Mouse (Mus musculus): ENCODE results near the gene Tsc22d4. TPM values are rescaled to one million over a fixed set of nuclear protein-coding genes. Genes with fewer than 3 reads are reported as not detected.

The Tsc22d4 gene
- polyA plus RNA-seq, 1 experiment: 497 TPM

DNA sequence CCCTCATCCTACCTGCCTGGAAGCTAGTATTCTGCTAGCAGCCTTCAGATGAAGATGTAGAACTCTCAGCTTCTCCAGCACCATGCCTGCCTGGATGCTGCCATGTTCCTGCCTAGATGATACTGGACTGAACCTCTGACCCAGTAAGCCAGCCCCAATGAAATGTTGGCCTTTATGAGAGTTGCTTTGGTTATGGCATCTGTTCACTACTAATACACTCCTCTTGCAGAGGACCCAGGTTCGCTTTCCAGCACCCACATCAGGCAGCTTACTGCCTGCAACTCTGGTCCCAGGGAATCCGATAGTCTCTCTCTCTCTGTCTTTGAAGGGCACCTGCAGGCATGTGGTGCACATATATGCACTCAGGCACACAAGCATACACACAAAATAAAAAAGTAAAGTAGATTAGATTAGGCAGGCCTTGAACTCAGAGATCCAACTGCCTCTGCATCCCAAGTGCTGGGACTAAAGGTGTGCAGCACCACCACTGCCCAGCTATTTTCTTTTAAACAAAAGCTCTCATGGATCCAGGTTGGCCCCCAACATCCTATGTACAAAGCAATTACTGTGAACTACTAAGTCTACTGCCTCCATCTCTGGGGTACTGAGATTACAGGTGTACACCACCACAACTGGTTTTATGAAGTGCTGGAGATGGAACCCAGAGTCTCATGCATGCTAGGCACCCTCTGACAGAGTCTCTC lies 30.2 kb downstream of the Tsc22d4 start:
- Histone ChIP-seq H3K27ac (ENCODE audit: insufficient read depth, low read length) (no peak overlapping the region), H3K27me3 (ENCODE audit: control insufficient read depth, insufficient read depth, low read length) (no peaks in the 10 kb centered on the region), H3K4me1 (ENCODE audit: control insufficient read depth, insufficient read depth, low read length) (no peaks in the 10 kb centered on the region), H3K4me3 (replicated peaks; ENCODE audit: insufficient read depth, low read depth, low read length) (no peak overlapping the region)
- WGBS: 91% methylated on average over 2 of the region's 2 CpGs
- TF ChIP-seq POLR2A (IDR thresholded peaks at IDR 0.05; ENCODE audit: borderline replicate concordance, insufficient read depth, low read length) (no peak), CTCF (IDR thresholded peaks at IDR 0.05; ENCODE audit: borderline replicate concordance, insufficient read depth, low read depth, low read length) (no peak)
- DNase-seq: no peak

DNA sequence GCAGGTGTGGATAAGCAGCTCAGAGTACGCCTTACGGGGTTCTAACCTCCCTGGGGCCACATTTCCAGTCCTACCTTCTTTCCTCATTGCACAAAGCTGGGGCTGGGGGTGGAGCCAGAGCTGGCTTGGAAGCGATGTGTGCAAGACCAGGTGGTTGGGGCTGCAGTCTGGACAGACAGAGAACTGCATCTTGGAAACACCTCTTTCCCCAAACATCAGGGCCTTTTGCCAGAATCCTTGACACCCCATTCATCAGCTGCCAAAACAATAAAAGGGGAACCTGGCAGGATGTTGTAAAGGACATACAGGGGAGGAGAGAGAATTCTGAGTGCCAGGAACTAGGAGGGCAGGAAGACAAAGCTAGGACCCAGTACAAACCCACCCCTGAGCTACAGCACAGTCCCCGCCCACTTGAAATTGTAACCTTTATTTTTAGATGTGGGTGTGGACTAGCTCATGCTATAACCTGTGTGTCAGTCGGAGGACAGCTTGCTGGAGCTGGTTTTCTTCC lies 30.9 kb downstream of the Tsc22d4 start:
- 35% methylated on average over 5 of the region's 5 CpGs for WGBS
- no peak for TF ChIP-seq POLR2A (IDR thresholded peaks at IDR 0.05; ENCODE audit: borderline replicate concordance, insufficient read depth, low read length)
- TF ChIP-seq CTCF (IDR thresholded peaks at IDR 0.05; ENCODE audit: borderline replicate concordance, insufficient read depth, low read depth, low read length): no peak
- Histone ChIP-seq H3K4me1 (ENCODE audit: control insufficient read depth, insufficient read depth, low read length) (no peaks in the 10 kb centered on the region), H3K4me3 (replicated peaks; ENCODE audit: insufficient read depth, low read depth, low read length) (no peak overlapping the region), H3K27me3 (ENCODE audit: control insufficient read depth, insufficient read depth, low read length) (no peaks in the 10 kb centered on the region), H3K27ac (ENCODE audit: insufficient read depth, low read length) (no peak overlapping the region)
- no peak for DNase-seq

GRCm38 (mm10) chr5:137777267-137777845 lies 31.8 kb downstream of the Tsc22d4 start:
- no peak for DNase-seq
- H3K27me3 ChIP-seq (ENCODE audit: control insufficient read depth, insufficient read depth, low read length): no peaks in the 10 kb centered on the region
- WGBS: 80% methylated on average over 7 of the region's 7 CpGs
- no peak overlapping the region for H3K4me3 ChIP-seq (replicated peaks; ENCODE audit: insufficient read depth, low read depth, low read length)
- no peak for TF ChIP-seq POLR2A (IDR thresholded peaks at IDR 0.05; ENCODE audit: borderline replicate concordance, insufficient read depth, low read length)
- TF ChIP-seq CTCF (IDR thresholded peaks at IDR 0.05; ENCODE audit: borderline replicate concordance, insufficient read depth, low read depth, low read length): no peak
- H3K27ac ChIP-seq (ENCODE audit: insufficient read depth, low read length): no peak overlapping the region
- no peaks in the 10 kb centered on the region for H3K4me1 ChIP-seq (ENCODE audit: control insufficient read depth, insufficient read depth, low read length)

DNA sequence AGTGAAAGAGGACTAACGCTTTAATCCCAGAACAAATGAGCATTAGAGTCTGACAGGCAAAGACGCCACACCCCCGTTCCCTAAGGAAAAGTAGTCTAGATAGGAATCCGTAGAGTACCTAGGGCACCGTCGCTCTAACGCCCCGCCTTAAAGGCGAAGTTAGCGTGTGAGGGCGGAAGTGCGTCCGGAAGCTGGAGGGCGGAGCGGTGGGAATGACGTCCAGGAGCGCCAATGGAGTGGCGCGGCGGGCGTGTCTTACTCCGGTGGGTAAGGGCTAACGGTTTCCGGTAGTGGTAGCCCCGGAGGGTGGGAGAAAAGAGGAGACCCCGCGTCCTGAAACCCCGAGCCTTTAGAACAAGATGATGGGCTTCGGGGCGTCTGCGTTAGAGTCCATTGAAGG lies 33.1 kb downstream of the Tsc22d4 start, which contains the start of gene Ppp1r35:
TSS of gene Ppp1r35 (plus strand) at position 215 of the 400 bp plus-strand sequence.
- TF ChIP-seq CTCF (IDR thresholded peaks at IDR 0.05; ENCODE audit: borderline replicate concordance, insufficient read depth, low read depth, low read length) (no peak), POLR2A (IDR thresholded peaks at IDR 0.05; ENCODE audit: borderline replicate concordance, insufficient read depth, low read length) (peak; percentile 41; the same call in 1 of the 2 replicates)
- DNase-seq: peak; percentile 97 to 98
- H3K27me3 ChIP-seq (ENCODE audit: control insufficient read depth, insufficient read depth, low read length): no peaks in the 10 kb centered on the region
- H3K27ac ChIP-seq (ENCODE audit: insufficient read depth, low read length): peak within 1 kb of the TSS; percentile 16
- peak within 1 kb of the TSS; percentile 77 for H3K4me3 ChIP-seq (replicated peaks; ENCODE audit: insufficient read depth, low read depth, low read length)
- under 1% methylated on average over 31 of the region's 31 CpGs for WGBS
- H3K4me1 ChIP-seq (ENCODE audit: control insufficient read depth, insufficient read depth, low read length): peaks cover 3% of the 10 kb centered on the region; the same call in 1 of the 2 replicates

DNA sequence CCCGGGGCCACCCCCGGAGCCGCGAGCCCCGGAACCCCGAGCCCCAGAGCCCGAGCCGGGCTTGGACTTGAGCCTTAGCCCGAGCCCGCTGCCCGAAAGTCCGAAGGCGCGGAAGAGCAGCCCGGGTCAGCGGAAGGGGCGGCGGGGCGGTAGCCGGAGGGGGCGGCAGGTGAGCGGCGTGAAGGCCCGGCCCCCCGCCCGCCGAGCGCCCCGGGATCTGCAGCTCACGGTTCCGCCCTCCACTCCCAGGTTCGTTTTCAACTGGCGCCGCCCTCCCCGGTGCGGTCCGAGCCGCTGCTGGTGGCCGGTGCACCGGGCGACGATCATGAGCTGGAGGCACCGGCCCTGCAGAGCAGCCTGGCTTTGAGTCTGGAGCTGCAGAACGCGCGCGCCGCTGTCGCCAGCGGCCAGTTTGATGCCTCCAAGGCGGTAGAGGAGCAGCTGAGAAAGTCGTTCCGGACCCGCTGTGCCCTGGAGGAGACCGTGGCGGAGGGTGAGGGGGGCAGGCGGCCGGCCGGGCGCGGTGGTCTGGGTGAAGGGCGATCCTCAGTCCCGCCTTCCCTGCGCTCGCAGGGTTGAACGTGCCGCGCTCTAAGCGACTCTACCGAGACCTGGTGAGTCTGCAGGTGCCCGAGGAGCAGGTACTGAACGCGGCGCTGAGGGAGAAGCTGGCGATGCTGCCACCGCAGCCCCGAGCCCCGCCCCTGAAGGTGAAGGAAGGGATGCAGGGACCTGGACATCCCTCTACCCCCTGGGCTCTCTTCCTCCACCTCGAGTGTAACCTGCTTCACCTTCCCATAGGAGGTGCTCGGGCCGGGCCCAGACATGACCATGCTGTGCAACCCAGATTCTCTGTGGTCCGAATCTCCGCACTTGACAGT lies 33.8 kb downstream of the Tsc22d4 start:
- peak overlapping the region; percentile 77 for H3K4me3 ChIP-seq (replicated peaks; ENCODE audit: insufficient read depth, low read depth, low read length)
- no peak for TF ChIP-seq POLR2A (IDR thresholded peaks at IDR 0.05; ENCODE audit: borderline replicate concordance, insufficient read depth, low read length)
- no peaks in the 10 kb centered on the region for H3K27me3 ChIP-seq (ENCODE audit: control insufficient read depth, insufficient read depth, low read length)
- WGBS: under 1% methylated on average over 81 of the region's 83 CpGs
- H3K4me1 ChIP-seq (ENCODE audit: control insufficient read depth, insufficient read depth, low read length): peaks cover 7% of the 10 kb centered on the region
- DNase-seq: peak; percentile 46 to 48
- H3K27ac ChIP-seq (ENCODE audit: insufficient read depth, low read length): peak overlapping the region; percentile 16

DNA sequence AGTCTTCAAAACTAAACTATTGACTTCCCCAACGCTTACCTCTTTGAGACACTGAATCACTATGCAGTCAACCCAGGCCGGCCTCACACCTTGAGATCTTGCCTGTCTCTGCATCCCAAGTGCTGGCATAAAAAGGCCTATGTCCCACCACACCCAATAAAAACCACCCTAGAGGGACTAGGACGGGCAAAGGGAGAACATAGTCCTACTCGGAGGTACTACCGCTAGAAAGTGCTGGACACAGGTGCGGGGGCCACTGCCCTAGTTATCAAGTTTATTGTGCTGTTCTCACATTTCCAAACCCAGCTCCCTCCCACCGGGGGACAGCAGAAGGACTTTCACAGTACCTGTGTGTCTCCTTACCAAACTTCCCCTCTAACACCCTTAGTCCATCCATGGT lies 36.1 kb downstream of the Tsc22d4 start:
- Histone ChIP-seq H3K27ac (ENCODE audit: insufficient read depth, low read length) (no peak overlapping the region), H3K27me3 (ENCODE audit: control insufficient read depth, insufficient read depth, low read length) (no peaks in the 10 kb centered on the region), H3K4me1 (ENCODE audit: control insufficient read depth, insufficient read depth, low read length) (peaks cover 16% of the 10 kb centered on the region), H3K4me3 (replicated peaks; ENCODE audit: insufficient read depth, low read depth, low read length) (no peak overlapping the region)
- TF ChIP-seq POLR2A (IDR thresholded peaks at IDR 0.05; ENCODE audit: borderline replicate concordance, insufficient read depth, low read length) (no peak), CTCF (IDR thresholded peaks at IDR 0.05; ENCODE audit: borderline replicate concordance, insufficient read depth, low read depth, low read length) (no peak)
- WGBS: 88% methylated on average over 7 of the region's 7 CpGs
- DNase-seq: no peak

- Histone ChIP-seq H3K27ac (ENCODE audit: insufficient read depth, low read length) (no peak overlapping the region), H3K4me1 (ENCODE audit: control insufficient read depth, insufficient read depth, low read length) (peaks cover 16% of the 10 kb centered on the region), H3K27me3 (ENCODE audit: control insufficient read depth, insufficient read depth, low read length) (no peaks in the 10 kb centered on the region), H3K4me3 (replicated peaks; ENCODE audit: insufficient read depth, low read depth, low read length) (no peak overlapping the region)
- DNase-seq: peak in 1 of 2 experiments; percentile 17
- 68% methylated on average over 13 of the region's 13 CpGs for WGBS
- TF ChIP-seq CTCF (IDR thresholded peaks at IDR 0.05; ENCODE audit: borderline replicate concordance, insufficient read depth, low read depth, low read length) (no peak), POLR2A (IDR thresholded peaks at IDR 0.05; ENCODE audit: borderline replicate concordance, insufficient read depth, low read length) (no peak)
These were observed 37.4 kb downstream of the Tsc22d4 start for GRCm38 (mm10) chr5:137782776-137783522.

Data from cerebellum, adult 2 months (tissue).